Mouse (Mus musculus): ENCODE results near the gene Lrch3. TPM values are rescaled to one million over a fixed set of nuclear protein-coding genes. Genes with fewer than 3 reads are reported as not detected.

Gene Lrch3
- polyA plus RNA-seq, 1 experiment from 2014 or later = 54.2 TPM

GRCm38 (mm10) chr16:32948656-32949055 lies 34.8 kb downstream of the Lrch3 start:
- WGBS = 90% methylated on average over 5 of the region's 5 CpGs
- Histone ChIP-seq H3K4me2 (replicated peaks; ENCODE audit: low read depth, low read length) (no peak overlapping the region), H3K27me3 (ENCODE audit: control insufficient read depth, insufficient read depth, low read length) (no peaks in the 10 kb centered on the region), H3K4me1 (replicated peaks; ENCODE audit: control insufficient read depth, insufficient read depth, low read length) (no peaks in the 10 kb centered on the region), H3K4me3 (ENCODE audit: low read depth, low read length) (no peak overlapping the region), H3K9ac (ENCODE audit: low read depth, low read length) (no peak overlapping the region), H3K36me3 (ENCODE audit: control insufficient read depth, insufficient read depth, low read length) (no peaks in the 10 kb centered on the region), H3K27ac (ENCODE audit: low read depth, low read length) (no peak overlapping the region), H3K9me3 (ENCODE audit: control insufficient read depth, low read length) (no peaks in the 10 kb centered on the region)
- ATAC-seq (ENCODE audit: low FRiP score) = no peak
- no peak for DNase-seq (ENCODE audit: low spot score)

- H3K9ac ChIP-seq (ENCODE audit: low read depth, low read length) = no peak overlapping the region
- H3K9me3 ChIP-seq (ENCODE audit: control insufficient read depth, low read length) = no peaks in the 10 kb centered on the region
- no peak overlapping the region for H3K4me3 ChIP-seq (ENCODE audit: low read depth, low read length)
- no peaks in the 10 kb centered on the region for H3K4me1 ChIP-seq (replicated peaks; ENCODE audit: control insufficient read depth, insufficient read depth, low read length)
- DNase-seq (ENCODE audit: low spot score) (no peak), ATAC-seq (ENCODE audit: low FRiP score) (no peak)
- no peaks in the 10 kb centered on the region for H3K27me3 ChIP-seq (ENCODE audit: control insufficient read depth, insufficient read depth, low read length)
- H3K27ac ChIP-seq (ENCODE audit: low read depth, low read length) = no peak overlapping the region
- no peak overlapping the region for H3K4me2 ChIP-seq (replicated peaks; ENCODE audit: low read depth, low read length)
- H3K36me3 ChIP-seq (ENCODE audit: control insufficient read depth, insufficient read depth, low read length) = no peaks in the 10 kb centered on the region
These were observed 35.4 kb downstream of the Lrch3 start for GRCm38 (mm10) chr16:32949281-32949680.

GRCm38 (mm10) chr16:32951074-32951473 lies 37.2 kb downstream of the Lrch3 start:
- H3K9ac ChIP-seq (ENCODE audit: low read depth, low read length) = no peak overlapping the region
- H3K4me1 ChIP-seq (replicated peaks; ENCODE audit: control insufficient read depth, insufficient read depth, low read length) = no peaks in the 10 kb centered on the region
- no peak overlapping the region for H3K27ac ChIP-seq (ENCODE audit: low read depth, low read length)
- 84% methylated on average over 2 of the region's 2 CpGs for WGBS
- no peaks in the 10 kb centered on the region for H3K27me3 ChIP-seq (ENCODE audit: control insufficient read depth, insufficient read depth, low read length)
- DNase-seq (ENCODE audit: low spot score) (no peak), ATAC-seq (ENCODE audit: low FRiP score) (no peak)
- H3K36me3 ChIP-seq (ENCODE audit: control insufficient read depth, insufficient read depth, low read length) = no peaks in the 10 kb centered on the region
- no peaks in the 10 kb centered on the region for H3K9me3 ChIP-seq (ENCODE audit: control insufficient read depth, low read length)
- no peak overlapping the region for H3K4me3 ChIP-seq (ENCODE audit: low read depth, low read length)
- H3K4me2 ChIP-seq (replicated peaks; ENCODE audit: low read depth, low read length) = no peak overlapping the region

- H3K9me3 ChIP-seq (ENCODE audit: control insufficient read depth, low read length) = no peaks in the 10 kb centered on the region
- no peak overlapping the region for H3K27ac ChIP-seq (ENCODE audit: low read depth, low read length)
- no peaks in the 10 kb centered on the region for H3K4me1 ChIP-seq (replicated peaks; ENCODE audit: control insufficient read depth, insufficient read depth, low read length)
- no peak overlapping the region for H3K9ac ChIP-seq (ENCODE audit: low read depth, low read length)
- H3K27me3 ChIP-seq (ENCODE audit: control insufficient read depth, insufficient read depth, low read length) = no peaks in the 10 kb centered on the region
- DNase-seq (ENCODE audit: low spot score) = no peak
- 88% methylated on average over 5 of the region's 5 CpGs for WGBS
- no peak overlapping the region for H3K4me3 ChIP-seq (ENCODE audit: low read depth, low read length)
- no peak for ATAC-seq (ENCODE audit: low FRiP score)
- no peak overlapping the region for H3K4me2 ChIP-seq (replicated peaks; ENCODE audit: low read depth, low read length)
- no peaks in the 10 kb centered on the region for H3K36me3 ChIP-seq (ENCODE audit: control insufficient read depth, insufficient read depth, low read length)
These were observed 39.9 kb downstream of the Lrch3 start for GRCm38 (mm10) chr16:32953806-32954205.

GRCm38 (mm10) chr16:32954304-32954703 lies 40.4 kb downstream of the Lrch3 start:
- H3K27me3 ChIP-seq (ENCODE audit: control insufficient read depth, insufficient read depth, low read length) = no peaks in the 10 kb centered on the region
- WGBS = 72% methylated on average over 6 of the region's 6 CpGs
- no peak for ATAC-seq (ENCODE audit: low FRiP score)

GRCm38 (mm10) chr16:32956889-32957288 lies 43.0 kb downstream of the Lrch3 start:
- DNase-seq (ENCODE audit: low spot score) = no peak
- Histone ChIP-seq H3K27ac (ENCODE audit: low read depth, low read length) (no peak overlapping the region), H3K4me1 (replicated peaks; ENCODE audit: control insufficient read depth, insufficient read depth, low read length) (no peaks in the 10 kb centered on the region), H3K27me3 (ENCODE audit: control insufficient read depth, insufficient read depth, low read length) (no peaks in the 10 kb centered on the region), H3K4me2 (replicated peaks; ENCODE audit: low read depth, low read length) (no peak overlapping the region), H3K4me3 (ENCODE audit: low read depth, low read length) (no peak overlapping the region), H3K9ac (ENCODE audit: low read depth, low read length) (no peak overlapping the region), H3K36me3 (ENCODE audit: control insufficient read depth, insufficient read depth, low read length) (0 out of 2 replicates have a peak, but pooled peaks cover 2% of the 10 kb centered on the region), H3K9me3 (ENCODE audit: control insufficient read depth, low read length) (no peaks in the 10 kb centered on the region)
- ATAC-seq (ENCODE audit: low FRiP score) = no peak
- 64% methylated on average over 5 of the region's 5 CpGs for WGBS

More at GRCm38 (mm10) chr16:32954304-32954703, 40.4 kb downstream of the Lrch3 start:
- no peaks in the 10 kb centered on the region for H3K36me3 ChIP-seq (ENCODE audit: control insufficient read depth, insufficient read depth, low read length)
- H3K9ac ChIP-seq (ENCODE audit: low read depth, low read length) = no peak overlapping the region
- H3K4me2 ChIP-seq (replicated peaks; ENCODE audit: low read depth, low read length) = no peak overlapping the region
- H3K4me1 ChIP-seq (replicated peaks; ENCODE audit: control insufficient read depth, insufficient read depth, low read length) = no peaks in the 10 kb centered on the region
- H3K27ac ChIP-seq (ENCODE audit: low read depth, low read length) = no peak overlapping the region
- no peaks in the 10 kb centered on the region for H3K9me3 ChIP-seq (ENCODE audit: control insufficient read depth, low read length)
- no peak overlapping the region for H3K4me3 ChIP-seq (ENCODE audit: low read depth, low read length)
- DNase-seq (ENCODE audit: low spot score) = no peak

GRCm38 (mm10) chr16:32972535-32972934 lies 58.6 kb downstream of the Lrch3 start:
- Histone ChIP-seq H3K4me3 (ENCODE audit: low read depth, low read length) (no peak overlapping the region), H3K36me3 (ENCODE audit: control insufficient read depth, insufficient read depth, low read length) (no peaks in the 10 kb centered on the region), H3K9me3 (ENCODE audit: control insufficient read depth, low read length) (no peaks in the 10 kb centered on the region), H3K9ac (ENCODE audit: low read depth, low read length) (no peak overlapping the region), H3K4me1 (replicated peaks; ENCODE audit: control insufficient read depth, insufficient read depth, low read length) (no peaks in the 10 kb centered on the region), H3K27ac (ENCODE audit: low read depth, low read length) (no peak overlapping the region), H3K4me2 (replicated peaks; ENCODE audit: low read depth, low read length) (no peak overlapping the region), H3K27me3 (ENCODE audit: control insufficient read depth, insufficient read depth, low read length) (no peaks in the 10 kb centered on the region)
- no peak for DNase-seq (ENCODE audit: low spot score)
- WGBS = 74% methylated on average over 5 of the region's 5 CpGs
- ATAC-seq (ENCODE audit: low FRiP score) = no peak

- H3K4me2 ChIP-seq (replicated peaks; ENCODE audit: low read depth, low read length) = no peak overlapping the region
- DNase-seq (ENCODE audit: low spot score) (no peak), ATAC-seq (ENCODE audit: low FRiP score) (no peak)
- no peaks in the 10 kb centered on the region for H3K4me1 ChIP-seq (replicated peaks; ENCODE audit: control insufficient read depth, insufficient read depth, low read length)
- H3K4me3 ChIP-seq (ENCODE audit: low read depth, low read length) = no peak overlapping the region
- WGBS = 95% methylated on average over 2 of the region's 2 CpGs
- H3K27ac ChIP-seq (ENCODE audit: low read depth, low read length) = no peak overlapping the region
- H3K36me3 ChIP-seq (ENCODE audit: control insufficient read depth, insufficient read depth, low read length) = no peaks in the 10 kb centered on the region
- no peak overlapping the region for H3K9ac ChIP-seq (ENCODE audit: low read depth, low read length)
- H3K27me3 ChIP-seq (ENCODE audit: control insufficient read depth, insufficient read depth, low read length) = no peaks in the 10 kb centered on the region
- H3K9me3 ChIP-seq (ENCODE audit: control insufficient read depth, low read length) = no peaks in the 10 kb centered on the region
These were observed 59.1 kb downstream of the Lrch3 start for GRCm38 (mm10) chr16:32973047-32973446.

- no peak overlapping the region for H3K4me3 ChIP-seq (ENCODE audit: low read depth, low read length)
- H3K27me3 ChIP-seq (ENCODE audit: control insufficient read depth, insufficient read depth, low read length) = no peaks in the 10 kb centered on the region
- H3K9ac ChIP-seq (ENCODE audit: low read depth, low read length) = no peak overlapping the region
- DNase-seq (ENCODE audit: low spot score) (no peak), ATAC-seq (ENCODE audit: low FRiP score) (no peak)
- no peak overlapping the region for H3K4me2 ChIP-seq (replicated peaks; ENCODE audit: low read depth, low read length)
- no peaks in the 10 kb centered on the region for H3K4me1 ChIP-seq (replicated peaks; ENCODE audit: control insufficient read depth, insufficient read depth, low read length)
- no peaks in the 10 kb centered on the region for H3K9me3 ChIP-seq (ENCODE audit: control insufficient read depth, low read length)
- H3K36me3 ChIP-seq (ENCODE audit: control insufficient read depth, insufficient read depth, low read length) = peaks cover 7% of the 10 kb centered on the region; the same call in 1 of the 2 replicates
- WGBS = 92% methylated on average over 1 of the region's 1 CpGs
- no peak overlapping the region for H3K27ac ChIP-seq (ENCODE audit: low read depth, low read length)
These were observed 66.3 kb downstream of the Lrch3 start for GRCm38 (mm10) chr16:32980227-32980626.
